ENCODE assay signal across 9 mouse cellular contexts in the genomic region with DNA sequence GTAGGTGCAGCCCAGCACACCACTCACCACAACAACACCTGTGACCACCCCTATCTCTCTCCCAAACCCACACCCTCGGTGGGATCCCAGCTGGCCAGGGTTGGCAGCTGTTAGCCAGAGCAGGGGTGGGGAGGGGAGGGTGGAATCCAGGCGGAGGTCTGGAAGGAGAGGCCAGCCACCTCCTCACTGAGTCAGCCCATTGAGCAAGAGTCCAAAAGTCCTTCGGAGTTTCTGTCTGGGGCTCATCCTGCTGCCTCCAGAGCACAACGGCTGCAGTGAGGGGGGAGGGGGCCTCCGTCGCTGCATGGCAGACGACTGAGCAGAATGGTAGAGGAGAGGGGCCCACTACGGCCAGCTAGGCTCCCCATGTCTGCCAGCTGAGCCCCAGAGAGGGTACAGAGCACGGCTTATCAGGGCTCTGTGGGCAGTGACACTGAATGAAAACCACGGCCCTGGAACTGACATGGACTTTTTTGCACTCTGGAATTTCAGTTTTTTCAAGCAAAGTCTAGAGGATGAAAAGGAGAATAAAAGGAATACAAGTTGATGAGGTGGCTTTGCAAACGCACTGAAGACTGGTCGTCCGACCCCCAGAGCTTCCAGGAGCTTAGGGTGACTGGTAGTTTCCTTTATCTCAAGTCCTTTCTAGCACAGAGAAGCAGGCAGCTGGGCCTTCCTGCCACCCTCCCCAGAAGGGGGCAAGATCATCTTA. TPM values are rescaled to one million over a fixed set of nuclear protein-coding genes. Genes with fewer than 3 reads are reported as not detected.
DNase-seq lines count a peak whose midpoint lies in the region; ATAC-seq and TF ChIP-seq lines count a peak whose summit lies in the region.
"Had no signal": no experiment of that assay in that cellular context is flagged by ENCODE, and none has a peak within 500 bp of the region (broad histone marks: within the 10 kb centered on the region; RNA-seq: fewer than 3 reads in every experiment).

No protein-coding gene starts in this region.

- no peaks in the 10 kb centered on the region for H3K27me3 ChIP-seq in Patski
- H3K27me3 ChIP-seq in hindbrain, embryonic 12.5 days = no peaks in the 10 kb centered on the region
- H3K27me3 ChIP-seq in limb, embryonic 15.5 days = no peaks in the 10 kb centered on the region

- POLR2A ChIA-PET in Patski (lab: Charles Lee) = no interaction called here

- H3K9me3 ChIP-seq in hindbrain, embryonic 12.5 days (replicated peaks) = no peaks in the 10 kb centered on the region
- no peaks in the 10 kb centered on the region for H3K9me3 ChIP-seq in limb, embryonic 15.5 days

- no peak for TF ChIP-seq CTCF in Patski (IDR thresholded peaks at IDR 0.05)

- no peak overlapping the region for H3K4me3 ChIP-seq in hindbrain, embryonic 12.5 days
- H3K4me3 ChIP-seq in limb, embryonic 15.5 days = 0 out of 2 replicates have a peak overlapping the region, but pooled peaks have one; percentile 19

- peaks cover 62% of the 10 kb centered on the region for H3K4me1 ChIP-seq in hindbrain, embryonic 12.5 days
- H3K4me1 ChIP-seq in limb, embryonic 15.5 days = peaks cover 59% of the 10 kb centered on the region

- H3K9ac ChIP-seq in hindbrain, embryonic 12.5 days = no peak overlapping the region; the same call in 1 of the 2 replicates
- H3K9ac ChIP-seq in limb, embryonic 15.5 days = no peak overlapping the region

- WGBS in hindbrain, embryonic 12.5 days = 11% methylated on average over 13 of the region's 13 CpGs
- WGBS in limb, embryonic 15.5 days = 25% methylated on average over 13 of the region's 13 CpGs

- H3K36me3 ChIP-seq in hindbrain, embryonic 12.5 days = peaks cover 12% of the 10 kb centered on the region
- H3K36me3 ChIP-seq in limb, embryonic 15.5 days = peaks cover 15% of the 10 kb centered on the region; the same call in 1 of the 2 replicates

- in situ Hi-C loops in Patski (cut with MboI; ENCODE audit: low pct_unique_long_range_greater_than_20kb) = no loop called here

- CTCF ChIA-PET in Patski (lab: Charles Lee) = no interaction called here

- no peak overlapping the region for H3K27ac ChIP-seq in hindbrain, embryonic 12.5 days
- H3K27ac ChIP-seq in limb, embryonic 15.5 days = no peak overlapping the region
- H3K27ac ChIP-seq: macrophage had no signal

- H3K4me2 ChIP-seq in hindbrain, embryonic 12.5 days (replicated peaks) = peak overlapping the region; percentile 32
- peak overlapping the region; percentile 36 for H3K4me2 ChIP-seq in limb, embryonic 15.5 days

- DNase-seq in 3134 (ENCODE audit: extremely low read depth, insufficient read length, low spot score) = peak; percentile 79
- DNase-seq in Patski (ENCODE audit: low read depth, low spot score) = peak; percentile 84
- peak; percentile 51 for DNase-seq in retina, embryonic 14.5 days (ENCODE audit: low spot score)
- no peak for DNase-seq in thymus, postnatal 36 days
- DNase-seq in layer of hippocampus, postnatal 14 days (ENCODE audit: low spot score in 2 of 2) = no peak
- DNase-seq in layer of hippocampus, adult 18-20 months (ENCODE audit: low spot score in 2 of 2) = no peak

- peak; percentile 67 for ATAC-seq in Patski
- ATAC-seq in hindbrain, embryonic 12.5 days (ENCODE audit: low FRiP score) = peak; percentile 44
- no peak for ATAC-seq in limb, embryonic 15.5 days (ENCODE audit: insufficient number of reproducible peaks, low FRiP score, low TSS enrichment, low read depth)

RNA-seq across cellular contexts. Expression of a gene that starts 5.6 kb away (rescaled TPM):
- 21.6 TPM for polyA plus RNA-seq in Patski (2021)
- polyA plus RNA-seq in hindbrain, embryonic 12.5 days (2016; fragmentation: Nextera tagmentation; extraction: Ambion mirVana) = 13.2 and 13.8 TPM in 2 replicates
- polyA plus RNA-seq in limb, embryonic 15.5 days (2015; fragmentation: Nextera tagmentation; extraction: Ambion mirVana) = 14.3 and 15.8 TPM in 2 replicates
- 1 to 10 TPM; 7.8 to 8.2 TPM for total RNA-seq in layer of hippocampus, postnatal 14 days (2021)
- 1 to 10 TPM; 2.7 to 3.0 TPM for total RNA-seq in layer of hippocampus, adult 18-20 months (2021)
- polyA plus RNA-seq: macrophage had no signal

RNA-seq across cellular contexts. Expression of a gene that starts 15.9 kb away (rescaled TPM):
- polyA plus RNA-seq in Patski (2021) = 0.91 TPM
- polyA plus RNA-seq in hindbrain, embryonic 12.5 days (2016; fragmentation: Nextera tagmentation; extraction: Ambion mirVana) = 0.34 TPM in 1 of 2 replicates, not detected in the other
- polyA plus RNA-seq in limb, embryonic 15.5 days (2015; fragmentation: Nextera tagmentation; extraction: Ambion mirVana) = 0.40 TPM in 1 of 2 replicates, not detected in the other
- 1 to 10 TPM; 3.6 to 5.0 TPM for total RNA-seq in layer of hippocampus, postnatal 14 days (2021)
- under 1 TPM; 0.41 to 0.54 TPM for total RNA-seq in layer of hippocampus, adult 18-20 months (2021)
- polyA plus RNA-seq: macrophage had no signal

RNA-seq across cellular contexts. Expression of a gene that starts 32.2 kb away (rescaled TPM):
- not detected for polyA plus RNA-seq in Patski (2021)
- polyA plus RNA-seq in hindbrain, embryonic 12.5 days (2016; fragmentation: Nextera tagmentation; extraction: Ambion mirVana) = not detected in 2 replicates
- polyA plus RNA-seq in limb, embryonic 15.5 days (2015; fragmentation: Nextera tagmentation; extraction: Ambion mirVana) = not detected in 2 replicates
- total RNA-seq in layer of hippocampus, postnatal 14 days (2021) = 1 to 10 TPM; 8.0 to 9.1 TPM
- 1 to 10 TPM; 3.7 to 4.2 TPM for total RNA-seq in layer of hippocampus, adult 18-20 months (2021)
- polyA plus RNA-seq: macrophage had no signal

Comparison
In these comparisons a context has a peak if more than half of its experiments do, and no peak if none do; other contexts are left out.
1. DNase-seq: peak in 3134 (single experiment), Patski (single experiment) and retina, embryonic 14.5 days (single experiment); none in thymus, postnatal 36 days (0 of 2), layer of hippocampus, postnatal 14 days (0 of 2) and layer of hippocampus, adult 18-20 months (0 of 2).